Mouse (Mus musculus) thymus, postnatal 36 days (tissue): ENCODE results near the gene Atr.

Experiments used
- DNase-seq, 2 experiments: peaks; one replicate each; pipeline ENCODE4 v3.0.0; 2022; ENCODE audit warnings: mixed read lengths in 2 of 2

Gene Atr

DNA sequence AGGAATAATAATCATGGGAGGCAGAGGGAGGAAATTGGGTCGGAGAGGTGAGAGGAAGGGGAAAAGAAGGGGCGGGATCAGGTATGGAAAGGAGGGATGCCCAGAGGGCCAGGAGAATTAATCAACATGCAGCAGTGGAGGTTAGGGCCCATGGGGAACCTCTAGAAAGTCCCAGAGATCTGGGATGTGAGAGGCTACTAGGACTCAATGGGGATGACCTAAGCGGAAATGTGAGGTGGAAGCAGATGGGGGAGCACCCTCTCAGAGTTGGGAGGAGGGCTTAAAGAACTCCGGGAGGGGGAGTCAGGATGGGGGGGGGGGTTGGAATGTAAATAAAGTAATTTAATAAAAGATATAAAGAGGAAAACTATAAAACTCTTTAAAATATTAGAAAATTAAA lies 96.3 kb downstream of the Atr start:
- DNase-seq, result peak in 1 of 2 experiments; percentile 6

DNA sequence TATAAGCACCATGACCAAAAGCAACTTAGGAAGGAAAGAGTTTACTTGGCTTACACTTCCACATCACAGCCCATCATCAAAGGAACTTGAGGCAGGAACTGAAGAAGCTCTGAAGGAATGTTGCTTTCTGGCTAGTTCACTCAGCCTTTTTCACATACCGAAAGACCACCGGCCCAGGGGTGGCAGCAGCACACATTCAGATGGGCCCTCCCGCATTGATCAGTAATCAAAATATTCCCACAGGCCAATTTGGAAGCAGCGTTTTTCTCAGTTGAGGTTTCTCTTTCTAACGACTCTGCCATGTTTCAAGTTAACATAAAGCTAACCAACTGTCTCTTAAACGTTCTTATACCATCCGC lies 96.8 kb downstream of the Atr start:
- DNase-seq, result peak in 1 of 2 experiments; percentile 34

DNA sequence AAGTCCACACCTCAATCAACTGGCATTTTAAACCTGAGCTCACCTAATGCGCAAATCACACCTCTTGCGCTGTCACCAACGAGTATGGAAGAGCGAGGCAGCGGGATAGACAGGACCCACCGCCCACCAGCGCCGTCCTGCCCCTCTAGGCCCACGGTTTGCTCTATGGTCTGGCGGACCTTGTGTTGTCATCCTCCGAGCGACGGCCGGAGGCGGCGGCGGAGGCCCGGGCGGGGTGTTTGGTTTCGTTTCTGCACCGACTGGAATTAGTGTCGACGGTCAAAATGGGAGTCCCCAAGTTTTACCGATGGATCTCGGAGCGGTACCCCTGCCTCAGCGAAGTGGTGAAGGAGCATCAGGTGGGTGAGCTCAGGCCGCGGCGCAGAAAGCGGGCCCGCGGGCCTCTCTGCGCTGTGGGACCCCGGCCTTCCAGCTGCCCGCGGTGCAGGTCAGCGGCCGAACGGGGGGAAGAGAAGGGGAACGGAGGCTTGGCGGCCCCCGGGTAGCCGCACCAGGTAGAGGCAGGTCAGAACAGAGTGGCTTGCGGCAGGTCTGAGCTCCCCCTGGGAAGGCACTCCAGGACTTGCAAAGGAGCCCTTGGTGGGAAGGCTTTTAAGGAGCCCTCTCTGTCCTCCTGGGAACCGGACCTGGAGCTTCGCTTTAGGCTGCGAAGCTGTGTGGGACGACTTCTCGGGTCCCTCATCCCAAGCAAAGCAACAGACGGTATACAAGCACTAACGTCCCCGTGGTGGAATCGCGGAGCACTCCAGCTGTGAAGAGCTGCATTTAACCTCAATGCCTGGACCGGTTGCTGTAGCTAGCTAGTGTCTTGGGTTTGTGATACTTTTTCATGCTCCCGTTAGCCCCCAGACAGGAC lies 97.4 kb downstream of the Atr start, which contains the start of gene Xrn1:
TSS of gene Xrn1 (plus strand) at position 176 of the 877 bp plus-strand sequence.
- DNase-seq, result peak; percentile 91

DNA sequence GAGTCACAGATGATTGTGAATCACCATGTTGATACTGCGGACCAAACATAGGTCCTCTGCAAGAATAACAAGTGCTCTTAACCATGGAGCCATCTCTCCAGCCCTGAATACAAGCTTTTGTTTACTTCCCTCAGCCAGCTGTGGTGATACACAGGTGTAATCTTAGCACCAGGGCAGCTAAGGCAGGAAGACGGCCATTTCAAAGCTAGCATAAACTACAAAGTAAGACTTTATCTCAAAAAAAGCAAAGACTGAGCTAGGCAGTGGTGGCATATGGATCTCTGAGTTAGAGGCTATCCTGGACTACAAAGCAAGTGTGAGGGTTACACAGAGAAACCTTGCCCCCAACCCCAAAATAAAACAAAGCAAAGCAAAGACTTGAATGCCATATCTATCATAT lies 100.2 kb downstream of the Atr start:
- peak; percentile 29 to 45 for DNase-seq

DNA sequence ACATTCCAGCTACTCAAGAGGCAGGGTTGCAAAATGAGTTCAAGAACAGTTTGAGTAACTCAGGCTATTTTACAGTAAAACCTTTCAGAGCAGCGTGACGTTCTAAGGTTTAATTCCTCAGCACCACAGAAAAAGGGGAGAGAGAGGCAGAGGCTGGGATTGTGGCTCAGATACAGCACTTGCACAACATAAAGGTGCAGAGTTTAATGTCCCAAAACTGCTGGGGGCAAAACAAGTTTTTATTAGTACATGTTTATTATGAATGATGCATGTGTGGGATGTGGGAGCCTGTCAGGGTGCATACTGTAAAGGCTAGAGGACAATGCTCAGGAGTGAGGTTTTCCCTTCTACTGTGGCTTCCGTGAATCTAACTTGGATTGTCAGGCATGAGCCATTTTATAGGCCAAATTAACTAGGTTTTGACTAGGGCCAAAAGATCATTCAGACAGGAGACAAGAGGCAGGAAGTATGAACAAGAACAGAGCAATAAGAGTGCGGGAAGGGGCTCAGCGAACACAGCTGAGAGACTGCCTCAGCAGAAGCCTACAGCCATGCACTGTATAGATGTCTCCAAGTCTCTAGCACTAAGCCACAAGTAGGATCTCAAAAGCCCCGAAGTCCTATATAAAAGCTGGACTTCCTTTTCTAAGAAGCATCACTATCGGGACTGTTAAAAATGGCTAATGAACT lies 100.8 kb downstream of the Atr start:
- peak; percentile 45 to 66 for DNase-seq

DNA sequence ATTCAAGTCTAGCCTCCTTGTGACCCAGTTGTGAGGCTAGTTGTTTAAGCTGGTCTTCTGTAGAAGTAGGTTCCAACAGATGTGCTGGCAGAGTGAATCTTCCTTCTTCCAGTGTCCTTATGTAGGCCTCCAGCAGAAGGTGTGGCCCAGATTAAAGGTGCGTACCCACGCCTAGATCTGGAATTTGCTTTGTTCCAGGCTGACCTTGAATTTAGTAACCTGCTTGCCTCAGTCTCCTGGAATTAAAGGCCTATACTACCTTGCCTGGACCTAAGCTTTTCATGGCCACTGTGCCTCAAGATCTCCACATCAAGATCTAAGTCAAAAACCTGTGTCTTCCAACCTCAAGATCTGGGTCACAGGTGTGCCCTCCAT lies 101.3 kb downstream of the Atr start:
- DNase-seq, result peak; percentile 27 to 34

DNA sequence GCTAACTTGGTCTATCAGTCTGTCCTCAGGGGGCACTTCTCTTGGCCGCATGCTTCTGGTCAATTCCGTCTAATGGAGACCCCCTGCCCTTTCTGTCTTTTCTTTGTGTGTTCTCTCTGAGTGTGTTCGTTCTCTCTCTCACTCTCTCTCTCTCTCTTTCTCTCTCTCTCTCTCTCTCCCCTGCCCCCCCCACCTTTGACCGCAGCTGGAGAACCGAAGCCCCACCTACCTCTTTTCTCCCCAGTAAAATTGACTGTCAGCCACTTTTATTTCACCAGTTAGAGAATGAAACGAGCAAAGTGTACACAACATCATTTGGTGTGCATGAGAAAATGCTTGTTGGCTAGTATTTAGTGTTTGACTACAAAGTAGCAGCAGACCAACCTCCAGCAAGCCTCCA lies 101.8 kb downstream of the Atr start:
- peak; percentile 36 to 53 for DNase-seq

DNA sequence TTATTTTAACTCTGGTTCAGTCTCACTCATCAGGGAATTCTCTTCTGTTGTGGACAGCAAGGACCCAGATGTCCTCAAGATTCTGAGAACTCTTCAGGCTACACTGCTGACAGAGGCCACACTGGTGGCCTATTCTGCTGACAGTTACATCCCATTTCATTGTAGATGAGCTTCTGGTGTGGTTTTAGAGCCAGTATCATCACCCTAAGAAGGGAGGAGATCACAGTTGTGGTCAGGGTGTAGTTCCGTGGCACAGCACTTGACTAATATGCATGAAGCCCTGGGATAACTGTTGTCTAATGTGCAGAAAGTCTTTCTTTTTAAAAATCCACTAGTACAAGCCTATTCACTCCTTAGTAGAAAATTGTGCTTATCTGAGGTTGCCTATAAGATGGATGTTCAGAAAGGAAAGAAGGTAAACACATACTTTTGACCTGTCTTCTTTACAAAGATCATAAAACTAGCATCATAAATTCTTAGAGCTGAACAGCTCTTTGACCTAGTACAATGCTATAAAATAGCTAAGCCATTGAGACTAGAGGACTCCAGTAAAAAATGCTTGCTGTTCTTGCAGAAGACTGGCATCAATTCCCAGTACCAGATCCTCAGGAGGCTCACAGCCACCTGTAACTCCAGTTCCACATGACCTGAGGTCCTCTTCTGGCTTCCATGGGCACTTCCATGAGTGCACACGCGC lies 102.5 kb downstream of the Atr start:
- DNase-seq, result peak; percentile 8 to 16

DNA sequence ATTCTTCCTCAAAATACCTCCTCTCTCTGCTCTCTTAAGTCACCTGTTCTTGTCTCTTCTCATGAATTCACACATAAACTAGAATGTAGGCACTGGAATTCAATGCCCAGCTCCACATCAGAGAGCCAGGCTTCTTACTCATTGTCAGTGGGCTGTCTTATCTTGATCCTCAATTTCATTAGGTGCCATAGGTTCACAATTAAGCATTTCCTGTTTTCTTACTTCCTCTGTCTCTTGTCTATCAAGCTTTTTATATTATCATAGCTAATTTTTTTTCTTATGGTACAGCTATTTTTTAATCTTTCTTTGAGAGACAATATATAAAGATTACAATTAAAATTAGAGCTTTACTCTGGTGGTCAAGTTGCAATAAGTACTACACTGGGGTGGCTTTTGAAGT lies 103.7 kb downstream of the Atr start:
- DNase-seq, result no peak

DNA sequence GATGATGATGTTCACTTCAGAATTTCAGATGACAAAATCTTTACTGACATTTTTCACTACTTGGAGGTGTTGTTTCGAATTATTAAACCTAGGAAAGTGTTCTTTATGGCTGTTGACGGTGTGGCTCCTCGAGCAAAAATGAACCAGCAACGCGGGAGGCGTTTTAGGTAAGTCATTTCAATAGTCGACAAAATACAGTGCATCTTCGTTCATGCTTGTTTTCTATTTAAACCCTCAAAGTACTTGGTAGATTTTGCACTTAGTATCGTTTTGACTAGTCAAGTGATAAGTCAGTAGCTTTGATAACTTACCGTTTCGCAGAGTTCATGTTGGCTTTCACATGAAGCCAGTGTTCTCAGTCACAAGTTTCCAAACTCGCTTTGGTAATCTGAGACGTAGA lies 106.6 kb downstream of the Atr start:
- DNase-seq, result no peak

DNA sequence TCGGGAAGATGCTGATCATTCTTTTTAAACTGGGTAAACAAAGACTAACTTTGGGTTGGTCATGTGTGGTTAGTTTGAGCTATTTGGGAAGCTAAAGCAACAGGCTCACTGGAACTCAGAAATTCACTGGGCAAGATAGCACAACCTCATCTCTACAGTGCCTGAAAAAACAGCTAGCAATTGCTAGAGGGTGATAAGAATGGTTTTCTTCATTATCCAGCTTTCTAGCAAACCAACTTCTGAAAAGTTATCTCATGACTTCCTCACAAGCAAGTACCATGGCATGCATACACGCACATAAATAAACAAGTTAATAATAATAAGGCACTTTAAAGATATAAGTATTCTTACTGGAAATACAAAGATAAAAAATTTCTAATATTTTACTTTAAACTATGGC lies 120.9 kb downstream of the Atr start:
- no peak for DNase-seq

DNA sequence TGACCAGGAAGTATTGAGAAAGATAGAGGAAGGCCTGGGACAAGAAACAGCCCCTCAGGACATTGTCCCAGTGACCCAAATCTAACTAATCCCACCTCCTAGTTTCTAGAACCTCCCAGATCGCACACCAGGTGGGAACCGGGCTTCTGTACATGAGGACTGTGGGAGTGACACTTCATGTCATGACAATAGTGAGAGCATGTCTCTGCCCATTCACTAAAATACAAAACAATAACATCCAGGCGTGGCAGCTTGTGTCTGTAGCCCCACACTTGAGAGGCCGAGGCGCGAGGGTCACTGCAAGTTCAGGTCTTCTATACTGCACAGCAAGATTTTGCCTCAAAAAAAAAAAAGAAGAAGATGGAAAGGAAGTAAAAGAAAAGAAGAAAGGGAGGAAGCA lies 122.5 kb downstream of the Atr start:
- no peak for DNase-seq

DNA sequence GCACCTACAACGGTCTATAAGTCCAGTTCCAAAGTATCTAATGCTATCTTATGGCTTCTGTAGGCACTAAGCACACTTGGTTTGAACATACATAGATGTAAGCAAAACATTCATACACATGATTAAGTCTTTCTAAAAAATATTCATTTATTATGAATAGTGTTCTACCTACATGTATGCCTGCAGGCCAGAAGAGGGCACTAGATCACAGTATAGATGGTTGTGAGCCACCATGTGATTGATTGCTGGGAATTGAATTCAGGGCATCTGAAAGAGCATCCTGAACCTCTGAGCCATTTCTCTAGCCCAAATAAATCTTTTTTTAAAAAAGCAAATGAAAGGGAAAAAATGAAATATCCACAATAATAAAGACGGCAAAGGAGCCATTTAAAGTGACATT lies 134.9 kb downstream of the Atr start:
- no peak for DNase-seq
